Mouse (Mus musculus) activated CD4-positive, CD25-positive, alpha-beta regulatory T cell (primary cell): Measurements from ENCODE around the gene Vmn2r51. TPM values are rescaled to one million over a fixed set of nuclear protein-coding genes. Genes with fewer than 3 reads are reported as not detected.

Source experiments
- polyA plus RNA-seq, 2 experiments: library from polyadenylated mRNA; unstranded; fragments of 100-300 nt; shearing (Covaris generic); gene quantifications; one replicate each; pipeline ENCODE4 v1.2.1; 2017

Gene Vmn2r51
- polyA plus RNA-seq = under 1 TPM in 1 of 2 experiments, not detected in 1; 0.14 TPM

DNA sequence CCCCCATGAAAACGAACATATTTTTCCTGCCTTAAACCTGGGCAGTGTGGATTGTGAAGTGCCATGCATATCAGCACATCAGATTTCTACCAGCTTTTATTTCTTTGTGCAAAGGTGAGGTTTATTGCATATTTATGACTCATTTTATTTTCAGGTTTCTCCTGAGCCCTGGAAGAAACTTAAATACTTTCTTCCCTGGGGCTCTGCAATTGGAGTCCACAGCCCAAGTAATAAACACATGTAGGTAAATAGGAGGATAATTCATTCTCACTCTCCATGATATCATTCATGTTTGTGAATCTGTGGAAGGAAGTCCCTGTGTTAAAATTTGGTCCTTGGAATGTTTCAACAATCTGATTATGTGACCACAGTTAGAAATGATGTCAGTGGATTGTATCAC, at the start of gene Vmn2r51:
Vmn2r51 (minus strand) TSS at position 101 of the 400 bp plus-strand sequence.

DNA sequence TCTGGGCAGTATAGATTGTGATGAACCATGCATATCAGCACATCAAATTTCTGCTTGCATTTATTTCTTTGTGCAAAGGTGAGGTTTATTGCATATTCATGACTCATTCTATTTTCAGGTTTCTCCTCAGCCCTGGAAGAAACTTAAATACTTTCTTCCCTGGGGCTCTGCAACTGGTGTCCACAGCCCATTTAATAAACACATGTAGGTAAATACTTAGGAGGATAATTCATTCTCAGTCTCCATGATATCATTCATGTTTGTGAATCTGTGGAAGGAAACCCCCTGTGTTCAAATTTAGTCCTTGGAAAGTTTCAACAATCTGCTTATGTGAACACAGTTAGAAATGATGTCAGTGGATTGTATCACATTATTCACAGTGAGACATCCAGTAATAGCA, 52.3 kb downstream of the Vmn2r51 start, which contains the start of gene Vmn2r50:
Vmn2r50 (minus strand) TSS at position 101 of the 400 bp plus-strand sequence.

Other genes starting within 250 kb of the Vmn2r51 start
- not detected for gene Vmn2r48, start 152.2 kb downstream of the Vmn2r51 start, polyA plus RNA-seq
- gene Vmn2r49, start 113.5 kb downstream of the Vmn2r51 start, polyA plus RNA-seq = under 1 TPM in 1 of 2 experiments, not detected in 1; 0.16 TPM
- under 1 TPM in 1 of 2 experiments, not detected in 1; 0.49 TPM for gene Vmn2r50, start 52.4 kb downstream of the Vmn2r51 start, polyA plus RNA-seq
- gene Vmn2r52, start 70.8 kb upstream of the Vmn2r51 start, polyA plus RNA-seq = under 1 TPM; 0.07 to 0.11 TPM
- not detected for gene Vmn1r66, start 172.3 kb upstream of the Vmn2r51 start, polyA plus RNA-seq